Mouse (Mus musculus) megakaryocyte, adult 5-6 weeks (primary cell): Measurements from ENCODE around the gene Als2. TPM values are rescaled to one million over a fixed set of nuclear protein-coding genes. Genes with fewer than 3 reads are reported as not detected.

ENCODE experiments used
- ATAC-seq: 2 replicates; pipeline ENCODE4 v1.8.0; 2016; ENCODE audit warnings: mild to moderate bottlenecking, inconsistent platforms; ENCODE audit not compliant: poor library complexity, severe bottlenecking
- total RNA-seq, 2 experiments: library from RNA; stranded (forward) in 1 of 2; stranded (reverse) in 1 of 2; fragments of 153-499, 151-499 nt in 1 of 2; fragments of 221-1000, 200-1000 nt in 1 of 2; gene quantifications; 2 replicates each; pipeline versions ENCODE4 v1.2.3 to v1.2.4; 2015 to 2017

The Als2 gene
- total RNA-seq, 2 experiments from 2014 or later: 2.1 to 5.1 TPM

DNA sequence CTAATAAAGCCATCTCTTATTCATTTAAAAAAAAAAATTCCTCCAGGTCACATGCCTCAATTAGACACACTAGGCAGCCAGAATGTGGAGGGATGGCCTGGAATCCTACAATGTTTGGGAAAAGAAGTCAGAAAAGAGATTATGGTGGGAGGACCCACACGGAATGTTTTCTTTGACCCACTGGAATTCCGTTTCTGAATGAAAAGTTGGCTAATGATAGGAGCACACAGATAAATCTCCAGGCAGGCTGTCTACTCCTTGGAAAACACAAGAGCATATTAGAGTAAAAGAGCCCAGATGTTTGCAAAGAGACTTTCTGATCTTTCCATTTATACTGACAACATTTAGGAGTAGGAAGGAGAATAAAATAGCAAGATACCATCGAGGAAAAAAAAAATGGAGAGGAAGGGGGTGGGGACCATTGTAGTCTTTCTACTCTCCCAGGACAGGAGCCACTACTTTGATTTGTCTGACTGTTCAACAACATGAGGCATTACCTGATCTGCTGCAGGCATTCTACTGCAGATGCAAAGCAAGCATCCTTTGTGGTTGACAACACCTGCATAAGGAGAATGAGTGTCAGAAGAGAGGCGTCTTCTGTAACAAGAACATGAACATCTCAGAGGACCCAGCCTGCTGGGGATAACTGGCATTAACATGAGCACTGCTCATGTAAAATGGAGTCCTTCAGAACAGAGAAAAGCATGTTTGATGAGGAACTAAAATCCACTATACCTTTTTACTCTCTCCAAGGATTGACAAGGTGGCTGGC is 69.2 kb downstream of the Als2 start:
- ATAC-seq: no peak

GRCm38 (mm10) chr1:59166232-59166905 is 70.7 kb downstream of the Als2 start:
- ATAC-seq: no peak

GRCm38 (mm10) chr1:59163918-59164317 is 73.1 kb downstream of the Als2 start:
- ATAC-seq: no peak

GRCm38 (mm10) chr1:59163030-59163461 is 74.0 kb downstream of the Als2 start, which contains the start of gene Mpp4:
TSS of gene Mpp4 (minus strand) at chr1:59163389.
- peak; percentile 59 for ATAC-seq

GRCm38 (mm10) chr1:59162309-59163024 is 74.6 kb downstream of the Als2 start:
- ATAC-seq: no peak

- no peak for ATAC-seq
Measured at GRCm38 (mm10) chr1:59161396-59161795, 75.6 kb downstream of the Als2 start.

GRCm38 (mm10) chr1:59160871-59161270 is 76.2 kb downstream of the Als2 start:
- ATAC-seq: no peak

- ATAC-seq: no peak
Measured at GRCm38 (mm10) chr1:59159136-59159535, 77.9 kb downstream of the Als2 start.

GRCm38 (mm10) chr1:59158498-59158897 is 78.5 kb downstream of the Als2 start:
- no peak for ATAC-seq

DNA sequence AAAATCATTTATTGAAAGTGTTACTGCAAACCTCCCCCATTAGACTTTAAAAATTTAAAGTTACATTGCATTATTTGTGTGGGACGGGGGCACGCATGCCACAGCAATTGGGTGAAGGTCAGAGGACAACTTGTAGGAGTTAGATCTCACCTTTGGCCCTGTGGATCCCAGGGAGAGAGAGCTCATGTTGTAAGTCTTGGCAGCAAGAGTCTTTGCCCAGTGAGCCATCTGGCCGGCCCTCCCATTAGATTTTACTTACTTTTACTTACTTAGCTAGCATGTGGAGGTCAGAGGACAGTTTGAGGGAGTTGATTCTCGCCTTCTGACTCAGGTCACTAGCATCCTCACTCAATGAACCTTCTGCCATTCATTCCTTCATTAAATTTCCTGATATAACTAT is 79.2 kb downstream of the Als2 start:
- ATAC-seq: no peak

- ATAC-seq: no peak
Measured at GRCm38 (mm10) chr1:59152346-59152745, 84.7 kb downstream of the Als2 start.

- no peak for ATAC-seq
Measured at GRCm38 (mm10) chr1:59150542-59150941, 86.5 kb downstream of the Als2 start.

DNA sequence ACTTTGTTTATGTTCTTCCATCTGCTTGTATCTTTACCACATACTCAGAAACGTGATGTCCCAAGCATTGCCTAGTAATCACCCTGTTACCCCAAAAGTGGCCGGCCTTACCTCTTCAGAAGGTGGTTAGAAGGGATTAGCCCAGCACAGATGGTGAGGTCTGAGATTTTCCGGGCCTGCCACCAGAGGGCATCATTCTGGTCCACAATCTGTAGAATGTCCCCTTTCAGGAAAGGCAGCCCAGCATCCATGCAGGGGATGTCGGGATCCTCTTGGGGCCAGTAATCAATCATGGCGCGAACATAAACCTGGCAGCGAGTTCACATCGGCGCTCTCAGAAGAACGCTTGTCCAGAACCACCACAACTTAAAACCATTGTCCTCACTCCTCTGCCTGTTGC is 92.5 kb downstream of the Als2 start:
- ATAC-seq: 0 out of 2 replicates have a peak, but pooled peaks have one; percentile 43

GRCm38 (mm10) chr1:59142809-59143208 is 94.2 kb downstream of the Als2 start:
- peak; percentile 91 for ATAC-seq

GRCm38 (mm10) chr1:59134419-59134818 is 102.6 kb downstream of the Als2 start:
- ATAC-seq: no peak

DNA sequence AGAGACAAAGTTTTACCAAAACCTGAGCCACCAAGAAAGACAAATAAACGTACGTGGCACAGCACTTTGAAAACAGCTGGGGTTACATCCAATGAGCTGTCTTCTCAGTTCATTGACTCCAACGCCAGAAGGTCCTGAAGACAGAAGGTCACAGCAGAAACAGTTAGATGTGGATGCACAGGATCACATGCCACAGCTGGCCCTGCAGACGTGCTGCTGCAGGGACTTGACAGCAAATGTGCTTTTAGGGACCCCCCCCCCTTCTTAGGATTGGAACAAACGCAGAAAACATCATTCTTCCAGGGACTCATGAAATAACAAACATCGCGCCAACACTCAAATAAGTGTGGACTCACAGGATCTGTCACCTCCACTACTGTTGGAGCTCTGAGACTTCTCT is 108.2 kb downstream of the Als2 start:
- no peak for ATAC-seq

DNA sequence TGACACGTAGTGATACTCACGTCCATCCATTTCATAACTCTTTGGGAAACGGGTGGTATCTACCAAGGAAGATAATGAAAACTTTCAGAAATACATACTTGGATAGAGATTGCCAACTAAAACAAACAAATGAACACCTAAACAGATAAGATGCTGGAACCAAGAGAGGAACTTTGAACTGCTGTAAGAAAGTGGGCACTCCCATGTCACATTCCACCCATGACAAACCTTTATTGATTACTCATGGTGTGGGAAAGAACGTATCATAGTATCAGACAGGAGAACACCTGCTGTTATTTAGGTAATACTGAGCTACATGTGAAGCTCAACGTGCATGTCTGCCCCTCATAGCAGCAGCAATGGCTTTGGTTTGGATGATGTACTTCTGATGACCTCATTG is 111.5 kb downstream of the Als2 start:
- ATAC-seq: no peak

DNA sequence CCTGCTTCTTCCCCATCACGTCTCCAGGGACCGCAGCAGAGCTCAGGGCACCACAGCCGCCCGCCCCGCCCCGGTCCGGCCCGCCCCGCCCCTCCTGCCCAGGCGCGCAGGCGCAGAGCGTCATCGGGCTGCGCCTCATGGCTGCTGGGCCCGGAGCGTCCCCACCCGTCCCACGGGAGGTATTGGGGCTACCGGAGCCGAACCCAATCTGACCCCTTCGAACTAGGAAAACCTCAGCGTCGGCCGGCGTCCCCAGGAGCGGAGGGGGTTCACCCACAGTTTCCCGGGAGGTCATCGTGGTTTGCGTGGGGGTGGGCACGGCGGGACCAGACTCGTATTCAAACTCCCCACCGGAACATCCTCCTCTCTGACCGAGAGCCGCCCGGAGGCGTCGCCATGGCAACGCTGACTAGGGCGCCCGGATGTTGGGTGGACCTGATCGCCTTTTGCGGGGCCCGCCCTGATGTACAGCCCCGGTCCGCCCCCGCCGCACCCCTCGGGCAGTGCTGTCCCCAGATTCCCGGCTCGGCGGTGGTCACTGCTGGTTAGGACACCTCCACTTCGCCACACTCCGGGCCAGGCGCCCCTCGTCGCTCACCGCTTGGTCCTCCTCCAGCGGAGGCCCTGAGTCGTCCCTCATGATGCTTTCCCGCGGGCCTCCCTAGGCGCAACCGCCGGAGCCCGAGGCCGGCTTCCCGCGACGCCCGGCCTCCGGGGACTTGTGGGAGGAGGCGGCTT is 117.1 kb downstream of the Als2 start, which contains the start of gene Tmem237:
TSS of gene Tmem237 (minus strand) at position 689 of the 738 bp plus-strand sequence.
- ATAC-seq: peak; percentile 95
